Mouse (Mus musculus) neural tube, embryonic 15.5 days (tissue): ENCODE measurements around the gene Rragd. TPM values are rescaled to one million over a fixed set of nuclear protein-coding genes. Genes with fewer than 3 reads are reported as not detected.
"Not testable (repeated sequence)": the region's sequence is repeated elsewhere in the genome, so short reads cannot be mapped to it uniquely, and the experiment has no call there.

ENCODE experiments used
- ATAC-seq: fragments of 200-750 bp; cut with Nextera tagmentation; 2 replicates; pipeline ENCODE4 v1.8.0; 2017; ENCODE audit warnings: mild to moderate bottlenecking, moderate TSS enrichment, moderate library complexity; ENCODE audit not compliant: low FRiP score
- H3K27ac ChIP-seq: fragments of 300-500 bp; sonication (generic); replicated peaks from 2 replicates; pipeline ENCODE4 v1.5.1; 2015; ENCODE audit warnings: mild to moderate bottlenecking, inconsistent platforms
- H3K27me3 ChIP-seq: fragments of 300-500 bp; sonication (generic); replicated peaks from 2 replicates; pipeline ENCODE4 v1.6.1; 2015; ENCODE audit warnings: inconsistent platforms
- H3K36me3 ChIP-seq: fragments of 300-500 bp; sonication (generic); 2 replicates; pipeline ENCODE4 v1.6.1; 2015; ENCODE audit warnings: inconsistent platforms
- H3K4me1 ChIP-seq: fragments of 300-500 bp; sonication (generic); 2 replicates; pipeline ENCODE4 v1.6.1; 2015; ENCODE audit warnings: inconsistent platforms
- H3K4me2 ChIP-seq: fragments of 300-500 bp; sonication (generic); 2 replicates; pipeline ENCODE4 v1.6.1; 2015; ENCODE audit warnings: inconsistent platforms, mild to moderate bottlenecking, moderate library complexity
- H3K4me3 ChIP-seq: fragments of 300-500 bp; sonication (generic); replicated peaks from 2 replicates; pipeline ENCODE4 v1.5.1; 2015; ENCODE audit warnings: mild to moderate bottlenecking, inconsistent platforms
- H3K9ac ChIP-seq: fragments of 300-500 bp; sonication (generic); replicated peaks from 2 replicates; pipeline ENCODE4 v1.6.1; 2015; ENCODE audit warnings: mild to moderate bottlenecking, inconsistent platforms
- H3K9me3 ChIP-seq: fragments of 300-500 bp; sonication (generic); replicated peaks from 2 replicates; pipeline ENCODE4 v1.6.1; 2016; ENCODE audit warnings: inconsistent platforms
- WGBS: fragments of 180-500 bp; shearing (Covaris S2); methylation state at CpG from one replicate; pipeline ENCODE4 v1.1.7; 2015; ENCODE audit warnings: mixed read lengths; 5-methylcytosine and 5-hydroxymethylcytosine counted together
- polyA plus RNA-seq: library from polyadenylated mRNA; unstranded; fragments of >200 nt; fragmentation: Nextera tagmentation; extraction: Ambion mirVana; gene quantifications from 2 replicates; pipeline ENCODE4 v1.2.1, GENCODE M21; 2015

Gene Rragd
- polyA plus RNA-seq, 1 experiment from 2014 or later: 44.6 TPM

GRCm38 (mm10) chr4:32989346-32989745 lies 6.5 kb downstream of the Rragd start:
- ATAC-seq: no peak
- no peaks in the 10 kb centered on the region for H3K36me3 ChIP-seq
- no peaks in the 10 kb centered on the region for H3K9me3 ChIP-seq
- no peak overlapping the region for H3K27ac ChIP-seq
- 98% methylated on average over 2 of the region's 2 CpGs for WGBS
- no peak overlapping the region for H3K9ac ChIP-seq
- H3K4me1 ChIP-seq: peaks cover 19% of the 10 kb centered on the region
- no peak overlapping the region for H3K4me3 ChIP-seq
- H3K27me3 ChIP-seq: no peaks in the 10 kb centered on the region
- no peak overlapping the region for H3K4me2 ChIP-seq

- Histone ChIP-seq H3K4me2 (no peak overlapping the region), H3K9ac (no peak overlapping the region), H3K9me3 (no peaks in the 10 kb centered on the region), H3K4me3 (no peak overlapping the region), H3K36me3 (peaks cover 6% of the 10 kb centered on the region; the same call in 1 of the 2 replicates), H3K27ac (no peak overlapping the region), H3K4me1 (no peaks in the 10 kb centered on the region), H3K27me3 (no peaks in the 10 kb centered on the region)
- 73% methylated on average over 3 of the region's 3 CpGs for WGBS
- no peak for ATAC-seq
These were observed 11.3 kb downstream of the Rragd start for GRCm38 (mm10) chr4:32994168-32994567.

GRCm38 (mm10) chr4:32996083-32996482 lies 13.2 kb downstream of the Rragd start:
- H3K4me3 ChIP-seq: no peak overlapping the region
- ATAC-seq: no peak

DNA sequence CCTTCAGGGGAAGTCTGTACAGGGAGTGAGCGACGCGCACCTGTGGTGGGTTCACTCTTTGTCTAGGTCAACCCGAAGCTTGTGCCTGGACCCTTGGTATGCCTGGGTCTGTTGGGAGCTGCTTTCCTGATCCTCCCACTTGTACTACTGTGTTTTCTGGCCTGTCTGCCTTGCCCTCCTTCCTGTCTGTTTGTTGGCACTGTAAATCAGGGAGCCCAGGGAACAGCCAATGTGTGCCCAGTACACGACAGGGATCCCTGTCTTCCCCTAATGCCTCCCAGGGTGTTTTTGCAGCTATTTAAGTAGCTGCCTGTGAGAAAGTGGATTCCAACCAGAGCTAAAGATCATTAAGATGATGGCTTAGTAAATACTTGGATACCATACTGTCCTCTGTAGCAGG lies 14.7 kb downstream of the Rragd start:
- H3K9me3 ChIP-seq: no peaks in the 10 kb centered on the region
- no peaks in the 10 kb centered on the region for H3K27me3 ChIP-seq
- 84% methylated on average over 5 of the region's 5 CpGs for WGBS
- ATAC-seq: no peak
- no peak overlapping the region for H3K4me2 ChIP-seq
- H3K27ac ChIP-seq: no peak overlapping the region
- H3K9ac ChIP-seq: no peak overlapping the region
- H3K4me3 ChIP-seq: no peak overlapping the region
- no peaks in the 10 kb centered on the region for H3K4me1 ChIP-seq
- H3K36me3 ChIP-seq: peaks cover 6% of the 10 kb centered on the region; the same call in 1 of the 2 replicates

More at GRCm38 (mm10) chr4:32996083-32996482, 13.2 kb downstream of the Rragd start:
- Histone ChIP-seq H3K27me3 (no peaks in the 10 kb centered on the region), H3K4me1 (no peaks in the 10 kb centered on the region), H3K9me3 (no peaks in the 10 kb centered on the region), H3K4me2 (no peak overlapping the region), H3K27ac (no peak overlapping the region), H3K9ac (no peak overlapping the region), H3K36me3 (peaks cover 6% of the 10 kb centered on the region; the same call in 1 of the 2 replicates)
- 95% methylated on average over 5 of the region's 5 CpGs for WGBS

- Histone ChIP-seq H3K9ac (no peak overlapping the region), H3K27me3 (no peaks in the 10 kb centered on the region), H3K4me3 (no peak overlapping the region), H3K36me3 (peaks cover 6% of the 10 kb centered on the region), H3K27ac (no peak overlapping the region), H3K4me1 (no peaks in the 10 kb centered on the region), H3K9me3 (no peaks in the 10 kb centered on the region), H3K4me2 (no peak overlapping the region)
- no peak for ATAC-seq
- 97% methylated on average over 8 of the region's 8 CpGs for WGBS
These were observed 16.2 kb downstream of the Rragd start for GRCm38 (mm10) chr4:32998996-32999395.

GRCm38 (mm10) chr4:33002081-33002480 lies 19.2 kb downstream of the Rragd start:
- Histone ChIP-seq H3K4me3 (no peak overlapping the region), H3K27me3 (no peaks in the 10 kb centered on the region), H3K9me3 (no peaks in the 10 kb centered on the region), H3K4me1 (no peaks in the 10 kb centered on the region), H3K36me3 (peaks cover 15% of the 10 kb centered on the region), H3K4me2 (no peak overlapping the region), H3K27ac (no peak overlapping the region), H3K9ac (no peak overlapping the region)
- no peak for ATAC-seq
- 89% methylated on average over 3 of the region's 3 CpGs for WGBS

DNA sequence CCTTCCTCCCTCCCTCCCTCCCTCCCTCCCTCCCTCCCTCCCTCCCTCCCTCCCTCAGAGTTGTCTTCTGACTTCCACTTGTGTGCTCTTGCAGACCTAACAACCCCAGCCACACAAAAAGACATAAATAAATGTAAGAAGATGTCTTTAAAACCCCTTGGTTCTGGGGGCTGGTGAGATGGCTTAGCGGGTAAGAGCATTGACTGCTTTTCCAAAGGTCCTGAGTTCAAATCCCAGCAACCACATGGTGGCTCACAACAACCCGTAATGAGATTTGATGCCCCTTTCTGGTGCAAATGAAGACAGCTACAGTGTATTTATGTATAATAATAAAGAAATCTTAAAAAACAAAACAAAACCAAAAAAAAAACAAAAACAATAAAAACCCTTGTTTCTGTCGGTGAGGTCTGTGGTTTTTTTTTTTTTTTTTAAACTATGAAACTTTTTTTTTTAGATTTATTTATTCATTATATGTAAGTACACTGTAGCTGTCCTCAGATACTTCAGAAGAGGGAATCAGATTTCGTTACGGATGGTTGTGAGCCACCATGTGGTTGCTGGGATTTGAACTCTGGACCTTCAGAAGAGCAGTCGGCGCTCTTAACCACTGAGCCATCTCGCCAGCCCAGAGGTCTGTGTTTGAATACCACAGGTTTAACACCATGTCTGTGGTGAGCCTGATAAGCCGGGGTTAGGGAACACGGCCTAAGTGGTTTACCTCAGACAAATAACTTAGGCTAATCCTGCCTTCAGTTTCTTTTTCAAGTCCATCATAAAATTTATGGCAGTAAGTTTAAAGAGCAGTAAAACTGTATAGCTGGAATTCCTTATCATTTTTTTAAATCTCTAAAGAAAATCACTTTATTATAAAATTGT lies 23.0 kb downstream of the Rragd start:
- ATAC-seq, H3K4me1 ChIP-seq, H3K9me3 ChIP-seq, H3K9ac ChIP-seq, H3K4me2 ChIP-seq, H3K27ac ChIP-seq, H3K4me3 ChIP-seq, H3K27me3 ChIP-seq: not testable (repeated sequence)
- WGBS: 96% methylated on average over 10 of the region's 10 CpGs
- peaks cover 18% of the 10 kb centered on the region for H3K36me3 ChIP-seq

- Histone ChIP-seq H3K9me3 (no peaks in the 10 kb centered on the region), H3K9ac (no peak overlapping the region), H3K27me3 (no peaks in the 10 kb centered on the region), H3K4me3 (no peak overlapping the region), H3K4me2 (no peak overlapping the region), H3K36me3 (peaks cover 18% of the 10 kb centered on the region), H3K27ac (no peak overlapping the region), H3K4me1 (no peaks in the 10 kb centered on the region)
- 91% methylated on average over 11 of the region's 11 CpGs for WGBS
- ATAC-seq: no peak
These were observed 24.0 kb downstream of the Rragd start for GRCm38 (mm10) chr4:33006844-33007243.

DNA sequence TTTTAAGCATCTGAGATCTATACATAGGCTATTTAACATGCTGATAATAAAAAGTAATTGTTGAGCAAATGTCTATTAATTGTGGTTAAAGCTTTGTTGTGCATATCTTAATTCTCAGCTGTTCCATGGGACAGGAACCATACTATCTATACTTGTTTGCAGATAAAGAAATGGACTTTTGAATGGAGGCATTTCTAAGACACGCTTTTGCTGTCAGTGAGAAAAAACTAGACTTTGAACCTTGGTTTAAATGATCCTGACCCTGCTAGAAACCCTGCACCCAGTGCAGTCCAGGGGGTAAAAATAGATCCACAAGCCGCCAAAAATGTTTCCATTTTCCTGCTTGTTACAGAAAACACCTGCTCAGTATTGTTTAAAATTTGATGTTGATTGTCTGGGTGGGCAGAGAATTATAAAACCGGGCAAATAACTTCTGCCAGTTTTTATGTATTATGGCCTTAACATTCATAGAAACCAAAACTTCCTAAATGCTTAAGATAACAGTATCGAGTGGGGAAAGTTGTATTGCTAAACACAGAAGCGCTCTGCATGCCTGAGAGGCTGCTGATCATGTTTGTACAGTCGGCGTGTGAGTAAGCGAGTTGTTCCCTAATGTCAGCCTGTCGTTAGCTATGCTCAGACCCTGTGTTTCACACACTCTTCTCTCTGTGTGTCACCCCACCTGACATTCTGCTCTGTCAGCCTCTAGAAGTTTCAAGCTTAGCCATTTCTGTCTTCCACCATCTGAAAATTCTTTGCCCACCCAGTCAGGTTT lies 24.8 kb downstream of the Rragd start:
- peaks cover 18% of the 10 kb centered on the region for H3K36me3 ChIP-seq
- H3K4me2 ChIP-seq: no peak overlapping the region
- no peak overlapping the region for H3K9ac ChIP-seq
- H3K27ac ChIP-seq: no peak overlapping the region
- H3K4me3 ChIP-seq: no peak overlapping the region
- H3K4me1 ChIP-seq: no peaks in the 10 kb centered on the region
- WGBS: 91% methylated on average over 9 of the region's 9 CpGs
- H3K9me3 ChIP-seq: no peaks in the 10 kb centered on the region
- H3K27me3 ChIP-seq: no peaks in the 10 kb centered on the region
- no peak for ATAC-seq

GRCm38 (mm10) chr4:33010078-33010477 lies 27.2 kb downstream of the Rragd start:
- Histone ChIP-seq H3K36me3 (peaks cover 39% of the 10 kb centered on the region), H3K27ac (no peak overlapping the region), H3K4me1 (no peaks in the 10 kb centered on the region), H3K9ac (no peak overlapping the region), H3K27me3 (no peaks in the 10 kb centered on the region), H3K4me2 (no peak overlapping the region), H3K9me3 (no peaks in the 10 kb centered on the region), H3K4me3 (no peak overlapping the region)
- 96% methylated on average over 1 of the region's 1 CpGs for WGBS
- ATAC-seq: no peak

DNA sequence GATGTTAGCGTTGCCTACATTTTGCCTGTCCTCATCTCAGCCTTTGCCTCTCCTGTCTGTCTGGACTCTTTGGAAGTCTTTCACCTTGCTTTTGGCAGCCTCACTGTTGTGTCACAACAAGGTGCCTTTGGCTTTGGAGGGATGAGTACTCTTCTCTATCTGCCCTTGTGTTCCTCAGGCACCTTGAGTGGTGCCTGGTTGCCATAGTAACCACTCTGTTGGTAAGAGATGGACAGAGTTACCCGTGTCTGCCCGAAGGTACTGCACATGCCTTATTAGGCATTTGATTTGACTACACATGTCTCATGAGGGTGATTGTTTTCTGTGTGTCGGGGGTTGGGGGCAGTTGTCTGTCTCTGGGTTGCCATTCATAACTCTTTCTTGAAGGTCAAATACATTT lies 29.6 kb downstream of the Rragd start:
- Histone ChIP-seq H3K27me3 (no peaks in the 10 kb centered on the region), H3K9me3 (no peaks in the 10 kb centered on the region), H3K9ac (no peak overlapping the region), H3K4me1 (no peaks in the 10 kb centered on the region), H3K4me2 (no peak overlapping the region), H3K4me3 (no peak overlapping the region), H3K27ac (no peak overlapping the region), H3K36me3 (peaks cover 31% of the 10 kb centered on the region)
- 78% methylated on average over 4 of the region's 4 CpGs for WGBS
- no peak for ATAC-seq
